Mouse (Mus musculus) forebrain, embryonic 13.5 days (tissue): ENCODE measurements around the gene Tpcn1. TPM values are rescaled to one million over a fixed set of nuclear protein-coding genes. Genes with fewer than 3 reads are reported as not detected.

Source experiments
- ATAC-seq: fragments of 200-750 bp; cut with Nextera tagmentation; 2 replicates; pipeline ENCODE4 v1.8.0; 2017
- H3K27ac ChIP-seq: fragments of 300-500 bp; sonication (generic); 2 replicates; pipeline ENCODE4 v1.5.1; 2015; ENCODE audit warnings: inconsistent platforms, mild to moderate bottlenecking, moderate library complexity
- H3K27me3 ChIP-seq: fragments of 300-500 bp; sonication (generic); 2 replicates; pipeline ENCODE4 v1.6.1; 2015; ENCODE audit warnings: mild to moderate bottlenecking, inconsistent platforms
- H3K36me3 ChIP-seq: fragments of 300-500 bp; sonication (generic); 2 replicates; pipeline ENCODE4 v1.6.1; 2015; ENCODE audit warnings: mild to moderate bottlenecking, inconsistent platforms; ENCODE audit not compliant: poor library complexity, severe bottlenecking
- H3K4me1 ChIP-seq: fragments of 300-500 bp; sonication (generic); 2 replicates; pipeline ENCODE4 v1.6.1; 2015; ENCODE audit warnings: inconsistent platforms
- H3K4me2 ChIP-seq: fragments of 300-500 bp; sonication (generic); 2 replicates; pipeline ENCODE4 v1.6.1; 2015; ENCODE audit warnings: inconsistent platforms, mild to moderate bottlenecking, moderate library complexity
- H3K4me3 ChIP-seq: fragments of 300-500 bp; sonication (generic); 2 replicates; pipeline ENCODE4 v1.5.1; 2015; ENCODE audit warnings: mild to moderate bottlenecking, inconsistent platforms
- H3K9ac ChIP-seq: fragments of 300-500 bp; sonication (generic); 2 replicates; pipeline ENCODE4 v1.6.1; 2015; ENCODE audit warnings: mild to moderate bottlenecking, inconsistent platforms
- H3K9me3 ChIP-seq: fragments of 300-500 bp; sonication (generic); replicated peaks from 2 replicates; pipeline ENCODE4 v1.6.1; 2016; ENCODE audit warnings: inconsistent platforms
- WGBS: fragments of 180-500 bp; shearing (Covaris S2); methylation state at CpG from one replicate; pipeline ENCODE4 v1.1.7; 2015; 5-methylcytosine and 5-hydroxymethylcytosine counted together
- polyA plus RNA-seq: library from polyadenylated mRNA; unstranded; fragments of >200 nt; fragmentation: Nextera tagmentation; extraction: Ambion mirVana; gene quantifications from 2 replicates; pipeline ENCODE4 v1.2.1, GENCODE M21; 2015

Tpcn1 gene
- polyA plus RNA-seq, 1 experiment from 2014 or later: 15.8 TPM

GRCm38 (mm10) chr5:120499202-120499601, 89.3 kb downstream of the Tpcn1 start:
- no peak overlapping the region for H3K4me3 ChIP-seq
- H3K4me2 ChIP-seq: no peak overlapping the region
- ATAC-seq: no peak
- 85% methylated on average over 4 of the region's 4 CpGs for WGBS
- H3K9me3 ChIP-seq: no peaks in the 10 kb centered on the region
- no peak overlapping the region for H3K27ac ChIP-seq
- H3K36me3 ChIP-seq: peaks cover 18% of the 10 kb centered on the region
- H3K9ac ChIP-seq: no peak overlapping the region
- no peaks in the 10 kb centered on the region for H3K27me3 ChIP-seq
- H3K4me1 ChIP-seq: peaks cover 16% of the 10 kb centered on the region

- Histone ChIP-seq H3K4me2 (no peak overlapping the region), H3K9me3 (no peaks in the 10 kb centered on the region), H3K9ac (no peak overlapping the region), H3K27ac (no peak overlapping the region), H3K27me3 (no peaks in the 10 kb centered on the region), H3K36me3 (peaks cover 35% of the 10 kb centered on the region), H3K4me1 (peaks cover 7% of the 10 kb centered on the region), H3K4me3 (no peak overlapping the region)
- WGBS: 97% methylated on average over 3 of the region's 3 CpGs
- no peak for ATAC-seq
Observed at GRCm38 (mm10) chr5:120497071-120497470, 91.4 kb downstream of the Tpcn1 start.

GRCm38 (mm10) chr5:120495703-120496226, 92.7 kb downstream of the Tpcn1 start:
- Histone ChIP-seq H3K4me2 (no peak overlapping the region), H3K9me3 (no peaks in the 10 kb centered on the region), H3K27me3 (no peaks in the 10 kb centered on the region), H3K27ac (no peak overlapping the region), H3K36me3 (peaks cover 41% of the 10 kb centered on the region), H3K9ac (no peak overlapping the region), H3K4me1 (peaks cover 4% of the 10 kb centered on the region), H3K4me3 (no peak overlapping the region)
- ATAC-seq: no peak
- WGBS: 93% methylated on average over 13 of the region's 13 CpGs

GRCm38 (mm10) chr5:120495064-120495702, 93.3 kb downstream of the Tpcn1 start:
- Histone ChIP-seq H3K9me3 (no peaks in the 10 kb centered on the region), H3K9ac (no peak overlapping the region), H3K4me2 (no peak overlapping the region), H3K27me3 (no peaks in the 10 kb centered on the region), H3K36me3 (peaks cover 41% of the 10 kb centered on the region), H3K27ac (no peak overlapping the region), H3K4me3 (no peak overlapping the region), H3K4me1 (peaks cover 10% of the 10 kb centered on the region)
- ATAC-seq: no peak
- WGBS: 79% methylated on average over 10 of the region's 10 CpGs

- no peaks in the 10 kb centered on the region for H3K27me3 ChIP-seq
- H3K27ac ChIP-seq: peak overlapping the region; percentile 3; the same call in 1 of the 2 replicates
- H3K36me3 ChIP-seq: peaks cover 41% of the 10 kb centered on the region
- H3K4me2 ChIP-seq: no peak overlapping the region
- H3K9me3 ChIP-seq: no peaks in the 10 kb centered on the region
- H3K4me3 ChIP-seq: no peak overlapping the region
- 79% methylated on average over 9 of the region's 9 CpGs for WGBS
- no peak overlapping the region for H3K9ac ChIP-seq
- no peak for ATAC-seq
- H3K4me1 ChIP-seq: peaks cover 12% of the 10 kb centered on the region
Observed at GRCm38 (mm10) chr5:120493873-120494395, 94.5 kb downstream of the Tpcn1 start.

GRCm38 (mm10) chr5:120493440-120493839, 95.0 kb downstream of the Tpcn1 start:
- H3K9ac ChIP-seq: no peak overlapping the region
- 94% methylated on average over 6 of the region's 6 CpGs for WGBS
- no peak for ATAC-seq
- no peaks in the 10 kb centered on the region for H3K27me3 ChIP-seq
- no peaks in the 10 kb centered on the region for H3K9me3 ChIP-seq
- H3K36me3 ChIP-seq: peaks cover 39% of the 10 kb centered on the region
- H3K27ac ChIP-seq: peak overlapping the region; percentile 3; the same call in 1 of the 2 replicates
- H3K4me1 ChIP-seq: peaks cover 12% of the 10 kb centered on the region
- H3K4me3 ChIP-seq: no peak overlapping the region
- H3K4me2 ChIP-seq: no peak overlapping the region

GRCm38 (mm10) chr5:120492437-120492836, 96.0 kb downstream of the Tpcn1 start:
- WGBS: 56% methylated on average over 11 of the region's 11 CpGs

GRCm38 (mm10) chr5:120490679-120491192, 97.7 kb downstream of the Tpcn1 start:
- 62% methylated on average over 8 of the region's 8 CpGs for WGBS

More at GRCm38 (mm10) chr5:120492437-120492836, 96.0 kb downstream of the Tpcn1 start:
- H3K36me3 ChIP-seq: peaks cover 45% of the 10 kb centered on the region
- no peak overlapping the region for H3K4me2 ChIP-seq
- H3K4me3 ChIP-seq: no peak overlapping the region
- H3K9ac ChIP-seq: no peak overlapping the region
- H3K9me3 ChIP-seq: no peaks in the 10 kb centered on the region
- H3K27ac ChIP-seq: no peak overlapping the region
- peaks cover 12% of the 10 kb centered on the region for H3K4me1 ChIP-seq
- no peaks in the 10 kb centered on the region for H3K27me3 ChIP-seq
- no peak for ATAC-seq

GRCm38 (mm10) chr5:120487844-120488243, 100.6 kb downstream of the Tpcn1 start:
- Histone ChIP-seq H3K9me3 (no peaks in the 10 kb centered on the region), H3K9ac (no peak overlapping the region), H3K27ac (no peak overlapping the region), H3K36me3 (peaks cover 65% of the 10 kb centered on the region), H3K4me1 (peaks cover 12% of the 10 kb centered on the region), H3K27me3 (no peaks in the 10 kb centered on the region), H3K4me3 (no peak overlapping the region), H3K4me2 (no peak overlapping the region)
- ATAC-seq: no peak
- WGBS: 89% methylated on average over 8 of the region's 8 CpGs

More at GRCm38 (mm10) chr5:120490679-120491192, 97.7 kb downstream of the Tpcn1 start:
- Histone ChIP-seq H3K9me3 (no peaks in the 10 kb centered on the region), H3K36me3 (peaks cover 55% of the 10 kb centered on the region), H3K9ac (peak overlapping the region; percentile 26; the same call in 1 of the 2 replicates), H3K4me3 (no peak overlapping the region), H3K4me1 (peaks cover 12% of the 10 kb centered on the region), H3K4me2 (no peak overlapping the region), H3K27ac (peak overlapping the region; percentile 57), H3K27me3 (no peaks in the 10 kb centered on the region)
- peak; percentile 61 for ATAC-seq

Other genes starting within 250 kb of the Tpcn1 start
- gene Lhx5, start 157.0 kb downstream of the Tpcn1 start, polyA plus RNA-seq: 9.6 and 16.0 TPM in 2 replicates
- gene Sdsl, start 115.9 kb downstream of the Tpcn1 start, polyA plus RNA-seq: 4.8 and 5.1 TPM in 2 replicates
- gene Sds, start 112.1 kb downstream of the Tpcn1 start, polyA plus RNA-seq: not detected in 2 replicates
- gene Plbd2, start 85.0 kb downstream of the Tpcn1 start, polyA plus RNA-seq: 22.8 and 22.9 TPM in 2 replicates
- 2.1 and 2.5 TPM in 2 replicates for gene Slc8b1, start 77.5 kb downstream of the Tpcn1 start, polyA plus RNA-seq
- gene Iqcd, start 343 bp upstream of the Tpcn1 start, polyA plus RNA-seq: 1.1 and 2.3 TPM in 2 replicates
- 19.0 TPM in 2 replicates for gene Rita1, start 23.9 kb upstream of the Tpcn1 start, polyA plus RNA-seq
- 45.3 and 48.0 TPM in 2 replicates for gene Ddx54, start 24.1 kb upstream of the Tpcn1 start, polyA plus RNA-seq
- gene Cfap73, start 45.6 kb upstream of the Tpcn1 start, polyA plus RNA-seq: 0.65 TPM in 1 of 2 replicates, not detected in the other
- gene Rasal1, start 60.1 kb upstream of the Tpcn1 start, polyA plus RNA-seq: 0.27 and 0.79 TPM in 2 replicates
- gene Dtx1, start 123.3 kb upstream of the Tpcn1 start, polyA plus RNA-seq: 17.9 and 18.1 TPM in 2 replicates
- gene Oas2, start 161.2 kb upstream of the Tpcn1 start, polyA plus RNA-seq: 0.09 TPM in 1 of 2 replicates, not detected in the other
- gene Oas3, start 189.0 kb upstream of the Tpcn1 start, polyA plus RNA-seq: 0.11 and 0.17 TPM in 2 replicates
- not detected in 2 replicates for gene Oas1e, start 206.9 kb upstream of the Tpcn1 start, polyA plus RNA-seq
- 0.26 and 0.60 TPM in 2 replicates for gene Oas1c, start 223.8 kb upstream of the Tpcn1 start, polyA plus RNA-seq